Mouse (Mus musculus): Measurements from ENCODE around the gene Pde11a. TPM values are rescaled to one million over a fixed set of nuclear protein-coding genes. Genes with fewer than 3 reads are reported as not detected.

Gene Pde11a
- polyA plus RNA-seq, 2 experiments: 0.33 to 0.58 TPM

DNA sequence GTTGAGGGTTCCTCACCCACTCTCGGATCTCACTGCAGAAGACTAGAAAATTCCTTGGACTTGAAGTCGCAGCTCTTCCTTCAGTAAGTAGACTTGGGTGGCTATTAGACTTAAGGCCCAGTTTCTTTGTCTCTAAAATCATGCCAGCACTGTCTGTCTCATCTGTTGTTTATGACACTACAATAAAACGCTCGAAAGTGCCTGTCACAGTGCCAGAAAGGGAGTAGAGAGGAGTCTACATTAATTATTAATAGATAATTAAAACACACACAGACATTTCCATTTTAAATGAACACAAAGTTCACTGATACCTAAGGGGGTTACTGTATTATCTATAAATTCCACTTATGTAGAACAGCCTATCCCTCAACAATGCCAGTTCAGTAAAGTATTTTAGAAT lies 287.7 kb downstream of the Pde11a start:
- no peak overlapping the region for H3K9ac ChIP-seq (ENCODE audit: low read depth, low read length, severe bottlenecking)
- no peak overlapping the region for H3K4me2 ChIP-seq (replicated peaks; ENCODE audit: low read depth, low read length, severe bottlenecking)
- no peaks in the 10 kb centered on the region for H3K4me1 ChIP-seq (ENCODE audit: control insufficient read depth, insufficient read depth, low read length)
- no peaks in the 10 kb centered on the region for H3K9me3 ChIP-seq (ENCODE audit: control insufficient read depth, low read length)
- H3K36me3 ChIP-seq (ENCODE audit: control insufficient read depth, insufficient read depth, low read length): no peaks in the 10 kb centered on the region
- no peak overlapping the region for H3K27ac ChIP-seq (replicated peaks; ENCODE audit: low read depth, low read length)
- ATAC-seq (ENCODE audit: low FRiP score, low read depth): no peak
- no peak for TF ChIP-seq POLR2A (IDR thresholded peaks at IDR 0.05; ENCODE audit: borderline replicate concordance, extremely low read depth, insufficient read depth, insufficient read length)
- 79% methylated on average over 4 of the region's 4 CpGs for WGBS
- H3K4me3 ChIP-seq (replicated peaks; ENCODE audit: low read length): no peak overlapping the region
- H3K27me3 ChIP-seq (ENCODE audit: control insufficient read depth, insufficient read depth, low read length): no peaks in the 10 kb centered on the region
- no peak for DNase-seq (ENCODE audit: low spot score)

DNA sequence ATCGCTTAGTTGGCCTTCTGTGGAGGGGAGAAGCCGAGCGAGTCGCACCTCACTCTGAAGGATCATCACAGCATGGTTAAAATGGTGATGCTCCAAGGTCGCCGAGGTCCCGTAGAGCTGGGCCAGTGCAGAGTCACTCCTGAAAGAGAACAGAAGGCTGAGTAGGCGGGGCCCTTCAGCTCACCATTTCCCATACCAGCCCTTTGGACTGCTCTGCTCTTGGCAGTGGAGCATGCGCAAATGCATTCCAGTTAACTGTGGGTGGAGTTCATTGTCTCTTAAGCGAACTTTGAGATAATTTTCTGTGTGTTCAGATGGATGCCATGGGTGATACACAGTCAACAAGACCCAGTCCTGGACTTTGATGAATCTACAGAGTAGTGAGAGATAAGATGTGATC lies 288.5 kb downstream of the Pde11a start:
- no peak for ATAC-seq (ENCODE audit: low FRiP score, low read depth)
- Histone ChIP-seq H3K4me1 (ENCODE audit: control insufficient read depth, insufficient read depth, low read length) (no peaks in the 10 kb centered on the region), H3K27ac (replicated peaks; ENCODE audit: low read depth, low read length) (no peak overlapping the region), H3K36me3 (ENCODE audit: control insufficient read depth, insufficient read depth, low read length) (no peaks in the 10 kb centered on the region), H3K9me3 (ENCODE audit: control insufficient read depth, low read length) (no peaks in the 10 kb centered on the region), H3K4me2 (replicated peaks; ENCODE audit: low read depth, low read length, severe bottlenecking) (no peak overlapping the region), H3K4me3 (replicated peaks; ENCODE audit: low read length) (no peak overlapping the region), H3K9ac (ENCODE audit: low read depth, low read length, severe bottlenecking) (no peak overlapping the region), H3K27me3 (ENCODE audit: control insufficient read depth, insufficient read depth, low read length) (no peaks in the 10 kb centered on the region)
- 73% methylated on average over 10 of the region's 10 CpGs for WGBS
- TF ChIP-seq POLR2A (IDR thresholded peaks at IDR 0.05; ENCODE audit: borderline replicate concordance, extremely low read depth, insufficient read depth, insufficient read length): no peak
- DNase-seq (ENCODE audit: low spot score): no peak

DNA sequence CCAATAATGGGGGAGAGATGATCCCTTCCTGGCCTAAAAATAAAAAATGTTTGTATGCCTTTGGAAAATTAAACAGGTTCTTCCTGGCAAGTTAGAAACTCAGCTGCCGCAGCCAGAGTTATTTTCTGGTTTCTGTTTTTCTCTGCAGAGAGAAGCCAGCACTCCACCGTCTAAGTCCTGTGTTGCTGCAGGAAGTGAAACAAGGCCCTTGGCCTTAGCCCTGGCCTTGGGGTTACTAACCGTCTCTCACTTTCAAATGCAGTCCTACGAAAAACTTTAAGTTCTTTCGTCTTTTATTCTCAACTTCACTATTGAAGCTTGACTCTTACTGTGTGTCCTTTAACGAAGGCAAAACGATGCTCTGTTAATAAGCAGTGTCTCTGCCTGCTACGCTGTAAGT lies 289.0 kb downstream of the Pde11a start:
- no peak overlapping the region for H3K27ac ChIP-seq (replicated peaks; ENCODE audit: low read depth, low read length)
- no peaks in the 10 kb centered on the region for H3K9me3 ChIP-seq (ENCODE audit: control insufficient read depth, low read length)
- WGBS: 58% methylated on average over 8 of the region's 8 CpGs

DNA sequence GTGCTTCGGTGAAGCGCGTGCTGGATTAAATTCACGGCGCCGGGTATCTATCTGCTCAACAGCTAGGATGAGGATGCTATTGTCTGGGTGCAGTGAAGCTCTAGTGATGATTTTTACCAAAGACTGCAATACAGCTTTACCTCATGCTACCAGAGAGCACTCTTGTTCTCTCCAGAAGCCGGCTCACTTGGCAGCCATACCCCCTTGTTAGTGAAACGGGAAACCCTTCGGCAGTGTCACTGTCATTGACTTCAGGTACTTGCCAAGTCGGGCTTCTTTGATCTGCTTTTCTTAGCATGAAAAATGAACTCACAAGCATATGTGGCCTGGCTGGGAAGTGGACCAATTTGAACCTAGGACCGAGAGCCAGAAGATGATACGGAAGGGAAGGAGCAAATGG lies 290.8 kb downstream of the Pde11a start:
- no peak for ATAC-seq (ENCODE audit: low FRiP score, low read depth)
- no peak for TF ChIP-seq POLR2A (IDR thresholded peaks at IDR 0.05; ENCODE audit: borderline replicate concordance, extremely low read depth, insufficient read depth, insufficient read length)

More for the DNA sequence above, 289.0 kb downstream of the Pde11a start:
- no peaks in the 10 kb centered on the region for H3K36me3 ChIP-seq (ENCODE audit: control insufficient read depth, insufficient read depth, low read length)
- no peak overlapping the region for H3K4me2 ChIP-seq (replicated peaks; ENCODE audit: low read depth, low read length, severe bottlenecking)
- H3K4me3 ChIP-seq (replicated peaks; ENCODE audit: low read length): no peak overlapping the region
- H3K4me1 ChIP-seq (ENCODE audit: control insufficient read depth, insufficient read depth, low read length): no peaks in the 10 kb centered on the region
- no peak overlapping the region for H3K9ac ChIP-seq (ENCODE audit: low read depth, low read length, severe bottlenecking)
- ATAC-seq (ENCODE audit: low FRiP score, low read depth) (no peak), DNase-seq (ENCODE audit: low spot score) (no peak)
- no peaks in the 10 kb centered on the region for H3K27me3 ChIP-seq (ENCODE audit: control insufficient read depth, insufficient read depth, low read length)
- no peak for TF ChIP-seq POLR2A (IDR thresholded peaks at IDR 0.05; ENCODE audit: borderline replicate concordance, extremely low read depth, insufficient read depth, insufficient read length)

DNA sequence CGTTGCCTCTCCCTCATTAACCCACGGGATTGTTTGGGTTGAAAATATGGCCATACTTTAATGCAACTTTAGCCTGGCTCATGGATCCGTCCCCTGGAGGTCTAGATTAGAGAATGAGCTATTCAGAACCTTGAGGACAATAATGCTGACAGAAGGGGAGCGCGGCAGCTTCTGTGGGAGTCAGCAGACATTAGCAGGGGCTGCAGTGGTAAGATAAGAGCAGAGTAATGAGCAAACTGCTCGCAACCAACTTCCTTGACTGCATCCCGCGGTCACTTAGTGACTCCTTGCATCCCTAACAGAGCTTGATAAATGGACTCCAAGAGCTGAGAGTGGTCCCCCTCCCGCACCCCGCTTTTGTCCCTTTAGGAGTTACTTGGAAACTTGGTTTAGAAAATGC lies 296.4 kb downstream of the Pde11a start:
- H3K9me3 ChIP-seq (ENCODE audit: control insufficient read depth, low read length): no peaks in the 10 kb centered on the region
- H3K9ac ChIP-seq (ENCODE audit: low read depth, low read length, severe bottlenecking): no peak overlapping the region
- no peak for TF ChIP-seq POLR2A (IDR thresholded peaks at IDR 0.05; ENCODE audit: borderline replicate concordance, extremely low read depth, insufficient read depth, insufficient read length)
- no peak overlapping the region for H3K27ac ChIP-seq (replicated peaks; ENCODE audit: low read depth, low read length)
- no peak overlapping the region for H3K4me2 ChIP-seq (replicated peaks; ENCODE audit: low read depth, low read length, severe bottlenecking)
- no peaks in the 10 kb centered on the region for H3K27me3 ChIP-seq (ENCODE audit: control insufficient read depth, insufficient read depth, low read length)
- DNase-seq (ENCODE audit: low spot score) (no peak), ATAC-seq (ENCODE audit: low FRiP score, low read depth) (no peak)
- H3K4me1 ChIP-seq (ENCODE audit: control insufficient read depth, insufficient read depth, low read length): no peaks in the 10 kb centered on the region
- H3K4me3 ChIP-seq (replicated peaks; ENCODE audit: low read length): no peak overlapping the region
- no peaks in the 10 kb centered on the region for H3K36me3 ChIP-seq (ENCODE audit: control insufficient read depth, insufficient read depth, low read length)
- 86% methylated on average over 10 of the region's 10 CpGs for WGBS

More for the DNA sequence above, 290.8 kb downstream of the Pde11a start:
- Histone ChIP-seq H3K36me3 (ENCODE audit: control insufficient read depth, insufficient read depth, low read length) (no peaks in the 10 kb centered on the region), H3K4me2 (replicated peaks; ENCODE audit: low read depth, low read length, severe bottlenecking) (no peak overlapping the region), H3K9me3 (ENCODE audit: control insufficient read depth, low read length) (no peaks in the 10 kb centered on the region), H3K9ac (ENCODE audit: low read depth, low read length, severe bottlenecking) (no peak overlapping the region), H3K27ac (replicated peaks; ENCODE audit: low read depth, low read length) (no peak overlapping the region), H3K27me3 (ENCODE audit: control insufficient read depth, insufficient read depth, low read length) (no peaks in the 10 kb centered on the region), H3K4me3 (replicated peaks; ENCODE audit: low read length) (no peak overlapping the region), H3K4me1 (ENCODE audit: control insufficient read depth, insufficient read depth, low read length) (no peaks in the 10 kb centered on the region)
- DNase-seq (ENCODE audit: low spot score): no peak
- WGBS: 85% methylated on average over 12 of the region's 12 CpGs

- ATAC-seq (ENCODE audit: low FRiP score, low read depth) (no peak), DNase-seq (ENCODE audit: low spot score) (no peak)
- no peaks in the 10 kb centered on the region for H3K9me3 ChIP-seq (ENCODE audit: control insufficient read depth, low read length)
- no peak overlapping the region for H3K4me2 ChIP-seq (replicated peaks; ENCODE audit: low read depth, low read length, severe bottlenecking)
- H3K9ac ChIP-seq (ENCODE audit: low read depth, low read length, severe bottlenecking): no peak overlapping the region
- no peak overlapping the region for H3K27ac ChIP-seq (replicated peaks; ENCODE audit: low read depth, low read length)
- TF ChIP-seq POLR2A (IDR thresholded peaks at IDR 0.05; ENCODE audit: borderline replicate concordance, extremely low read depth, insufficient read depth, insufficient read length): no peak
- H3K36me3 ChIP-seq (ENCODE audit: control insufficient read depth, insufficient read depth, low read length): no peaks in the 10 kb centered on the region
- no peak overlapping the region for H3K4me3 ChIP-seq (replicated peaks; ENCODE audit: low read length)
- no peaks in the 10 kb centered on the region for H3K4me1 ChIP-seq (ENCODE audit: control insufficient read depth, insufficient read depth, low read length)
- no peaks in the 10 kb centered on the region for H3K27me3 ChIP-seq (ENCODE audit: control insufficient read depth, insufficient read depth, low read length)
- 93% methylated on average over 7 of the region's 7 CpGs for WGBS
Measured at GRCm38 (mm10) chr2:76040116-76040515, 298.5 kb downstream of the Pde11a start.
